Mouse (Mus musculus) lung, adult 2 months (tissue): ENCODE results near the gene Cdk15. TPM values are rescaled to one million over a fixed set of nuclear protein-coding genes. Genes with fewer than 3 reads are reported as not detected.

ENCODE experiments used
- DNase-seq: peaks from one replicate; pipeline ENCODE4 v3.0.0; 2022
- H3K4me1 ChIP-seq: fragments of 200-500 bp; 2 replicates; pipeline ENCODE4 v1.6.1; 2011; ENCODE audit warnings: low read length; ENCODE audit not compliant: control insufficient read depth, insufficient read depth
- H3K4me3 ChIP-seq: fragments of 200-500 bp; replicated peaks from 2 replicates; pipeline ENCODE3; 2011; ENCODE audit warnings: low read depth, mild to moderate bottlenecking, control low read depth, low read length; ENCODE audit errors: extremely low read depth
- CTCF ChIP-seq: fragments of 200-500 bp; IDR thresholded peaks from 2 replicates; pipeline ENCODE4 v1.5.1; 2011; ENCODE audit warnings: mild to moderate bottlenecking, low read length, control low read depth; ENCODE audit not compliant: insufficient read depth
- POLR2A ChIP-seq: fragments of 200-500 bp; IDR thresholded peaks from 2 replicates; pipeline ENCODE4 v1.6.1; 2011; ENCODE audit warnings: low read depth, mild to moderate bottlenecking, control low read depth, low read length, borderline replicate concordance; ENCODE audit errors: extremely low read depth
- WGBS: fragments of 180-500 bp; shearing (Covaris S2); methylation state at CpG from one replicate; pipeline ENCODE4 v1.1.7; 2018; 5-methylcytosine and 5-hydroxymethylcytosine counted together
- polyA plus RNA-seq: library from polyadenylated mRNA; depleted of rRNA; stranded (reverse); fragments of >200 nt; gene quantifications from 2 replicates; pipeline ENCODE4 v1.2.3, GENCODE M21; 2012

Gene Cdk15
- polyA plus RNA-seq, 1 experiment: not detected

DNA sequence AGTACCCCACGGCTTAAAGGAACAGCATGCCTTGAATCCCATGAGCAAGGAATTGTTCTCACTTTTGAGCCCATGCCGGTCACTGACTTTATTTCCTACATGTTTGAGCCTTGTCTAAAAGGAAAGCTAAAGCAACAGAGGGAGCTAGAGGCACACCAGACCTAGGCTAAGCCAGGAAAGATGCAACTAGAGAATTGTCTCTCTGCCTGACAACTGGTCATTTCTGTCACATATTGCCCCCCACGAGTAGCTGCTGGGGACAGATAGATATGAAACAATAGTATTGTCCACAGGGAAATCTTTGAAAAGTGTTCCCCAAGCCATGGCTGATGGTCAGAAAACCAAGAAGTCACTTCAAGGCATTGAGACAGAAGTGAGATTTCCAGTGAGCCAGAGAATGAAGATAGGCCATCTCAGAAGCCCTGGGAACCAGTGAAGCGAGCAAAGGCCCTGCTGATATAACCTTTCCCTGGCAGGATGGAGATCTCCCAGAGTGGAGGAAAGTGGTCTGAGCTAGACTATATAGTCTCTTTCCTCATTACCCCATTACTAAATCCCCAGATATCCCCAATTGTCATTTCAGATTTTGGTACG is 54.7 kb downstream of the Cdk15 start:
- TF ChIP-seq POLR2A: no peak
- no peak for TF ChIP-seq CTCF
- WGBS: 71% methylated on average over 5 of the region's 5 CpGs
- no peak for DNase-seq
- no peaks in the 10 kb centered on the region for H3K4me1 ChIP-seq
- H3K4me3 ChIP-seq: no peak overlapping the region

DNA sequence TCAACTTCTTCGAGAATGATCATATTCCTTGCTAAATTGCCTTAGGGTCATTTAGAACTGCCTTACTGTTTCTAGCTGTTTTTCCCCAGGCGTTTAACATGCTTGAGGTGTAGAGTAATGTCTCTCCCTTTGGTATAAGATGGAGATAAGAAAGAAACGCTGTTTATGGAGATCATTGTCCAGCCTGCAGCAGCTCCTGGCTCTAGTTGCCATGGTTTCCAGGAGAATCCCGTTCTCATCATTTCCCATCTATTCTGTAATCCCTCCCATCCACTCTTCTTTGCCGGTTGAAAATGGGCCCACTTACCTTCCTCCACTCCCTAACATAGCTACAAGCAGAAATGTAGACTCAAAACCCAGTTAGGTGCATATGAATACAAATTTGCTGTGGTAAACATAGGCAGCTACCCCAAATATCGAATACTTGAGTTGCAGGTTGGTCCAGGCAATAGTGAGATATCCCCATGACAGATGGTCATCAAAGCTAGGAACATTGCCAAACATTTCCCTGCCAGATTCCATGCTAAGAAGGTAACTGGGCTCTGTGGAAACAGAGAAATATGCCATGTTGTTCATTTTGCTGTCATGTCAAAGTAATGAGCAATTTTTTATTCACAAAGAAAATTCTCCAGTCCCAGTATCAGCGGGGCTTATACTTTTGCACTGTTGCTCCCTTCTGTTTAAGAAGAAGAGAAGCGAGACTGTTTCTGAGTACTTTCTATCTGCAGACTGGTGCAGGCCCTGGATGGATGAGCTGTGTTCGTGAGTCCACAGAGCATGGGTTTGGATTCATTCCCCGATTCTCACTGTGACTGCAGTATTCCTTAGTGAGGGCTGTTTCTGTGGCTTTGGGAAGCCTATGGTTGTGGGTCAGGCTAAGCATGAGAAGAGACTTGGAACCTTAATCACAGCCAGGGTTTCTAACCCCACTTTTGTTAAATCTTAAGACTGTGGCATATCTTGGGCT is 55.8 kb downstream of the Cdk15 start:
- Histone ChIP-seq H3K4me3 (no peak overlapping the region), H3K4me1 (no peaks in the 10 kb centered on the region)
- DNase-seq: no peak
- TF ChIP-seq POLR2A: no peak
- WGBS: 72% methylated on average over 10 of the region's 10 CpGs

GRCm38 (mm10) chr1:59313154-59313940 is 56.6 kb downstream of the Cdk15 start:
- TF ChIP-seq CTCF: no peak
- TF ChIP-seq POLR2A: no peak
- H3K4me3 ChIP-seq: no peak overlapping the region
- WGBS: 74% methylated on average over 8 of the region's 8 CpGs
- no peak for DNase-seq
- H3K4me1 ChIP-seq: no peaks in the 10 kb centered on the region

DNA sequence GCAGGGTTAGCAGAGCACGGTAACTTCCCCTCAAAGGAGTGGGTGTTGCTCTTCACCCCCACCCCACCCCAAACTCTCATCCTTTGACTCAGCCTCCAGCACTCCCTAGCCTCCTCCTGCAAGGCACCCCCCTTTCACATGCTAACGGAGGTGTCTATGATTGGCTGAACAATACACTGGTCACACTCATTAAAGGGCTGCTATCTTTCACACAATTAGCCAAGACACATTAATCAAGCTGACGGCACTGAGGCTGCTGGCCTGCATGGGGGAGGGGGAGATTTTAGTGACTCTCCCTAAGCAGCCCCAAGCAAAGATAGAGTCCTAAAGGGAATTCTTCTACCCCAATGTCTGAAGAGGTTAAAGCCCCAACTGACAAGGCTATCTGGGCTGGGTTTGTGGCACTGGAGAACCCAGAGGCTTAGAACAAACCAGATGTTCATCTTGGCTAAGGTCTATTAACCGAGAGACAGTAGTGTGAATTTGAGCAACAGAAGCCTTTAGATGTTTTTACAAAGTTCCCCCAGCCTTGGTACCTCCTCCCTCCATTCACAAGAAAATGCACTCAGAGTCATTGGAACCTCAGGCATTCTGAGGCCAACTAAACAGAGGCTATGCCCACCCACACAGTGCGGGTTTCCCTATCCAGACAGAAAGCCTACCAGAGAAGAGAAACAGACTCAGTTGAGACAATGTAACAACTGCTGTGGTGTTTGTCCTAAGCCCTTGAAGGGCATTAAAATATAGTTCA is 58.5 kb downstream of the Cdk15 start:
- no peaks in the 10 kb centered on the region for H3K4me1 ChIP-seq
- TF ChIP-seq CTCF (no peak), POLR2A (no peak)
- no peak for DNase-seq
- WGBS: 44% methylated on average over 5 of the region's 5 CpGs
- no peak overlapping the region for H3K4me3 ChIP-seq

DNA sequence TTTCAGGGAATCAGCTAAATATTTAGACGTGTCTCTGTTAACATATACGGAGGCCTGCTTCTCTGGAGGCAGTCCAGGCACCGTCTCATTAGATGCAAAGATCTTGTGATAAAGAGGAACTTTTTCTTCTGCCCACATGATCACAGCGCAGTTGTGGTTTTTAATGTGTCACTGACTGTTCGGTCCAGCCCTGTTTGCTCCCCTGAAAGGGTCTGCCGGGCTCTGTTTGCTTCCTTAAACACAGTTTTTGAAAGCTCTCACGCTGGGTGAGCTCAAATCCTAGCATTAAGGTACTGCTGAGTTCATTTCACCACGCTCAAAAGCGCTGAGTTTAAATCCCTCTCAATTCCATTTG is 59.3 kb downstream of the Cdk15 start:
- 30% methylated on average over 9 of the region's 9 CpGs for whole genome bisulfite sequencing
- TF ChIP-seq CTCF (no peak), POLR2A (no peak)
- Histone ChIP-seq H3K4me3 (no peak overlapping the region), H3K4me1 (no peaks in the 10 kb centered on the region; the same call in 1 of the 2 replicates)
- DNase-seq: no peak

GRCm38 (mm10) chr1:59316386-59317051 is 59.8 kb downstream of the Cdk15 start:
- TF ChIP-seq POLR2A (no peak), CTCF (peak; percentile 21; the same call in 1 of the 2 replicates)
- no peaks in the 10 kb centered on the region; the same call in 1 of the 2 replicates for H3K4me1 ChIP-seq
- peak; percentile 8 for DNase-seq
- H3K4me3 ChIP-seq: no peak overlapping the region
- WGBS: 19% methylated on average over 6 of the region's 6 CpGs

DNA sequence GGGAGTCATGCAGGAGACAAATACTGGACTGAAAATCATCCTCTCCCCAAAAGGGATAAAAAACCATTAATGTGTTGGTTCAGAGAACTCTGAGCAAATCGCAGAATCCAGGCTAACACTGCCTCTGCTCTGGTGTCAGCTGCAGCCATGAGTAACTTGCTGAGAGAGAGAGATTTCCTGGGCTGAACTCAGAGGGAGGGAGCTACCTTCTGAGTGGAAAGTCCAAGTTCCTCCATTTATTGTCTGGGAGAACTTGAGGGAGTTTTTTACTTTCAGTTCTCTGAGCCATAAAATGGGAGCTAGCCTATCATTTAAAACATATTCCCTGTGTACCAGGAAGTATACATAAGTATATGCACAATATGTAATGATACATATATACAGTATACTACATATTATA is 60.7 kb downstream of the Cdk15 start:
- DNase-seq: no peak
- 83% methylated on average over 1 of the region's 1 CpGs for WGBS
- Histone ChIP-seq H3K4me3 (no peak overlapping the region), H3K4me1 (no peaks in the 10 kb centered on the region; the same call in 1 of the 2 replicates)
- TF ChIP-seq POLR2A (no peak), CTCF (no peak)

DNA sequence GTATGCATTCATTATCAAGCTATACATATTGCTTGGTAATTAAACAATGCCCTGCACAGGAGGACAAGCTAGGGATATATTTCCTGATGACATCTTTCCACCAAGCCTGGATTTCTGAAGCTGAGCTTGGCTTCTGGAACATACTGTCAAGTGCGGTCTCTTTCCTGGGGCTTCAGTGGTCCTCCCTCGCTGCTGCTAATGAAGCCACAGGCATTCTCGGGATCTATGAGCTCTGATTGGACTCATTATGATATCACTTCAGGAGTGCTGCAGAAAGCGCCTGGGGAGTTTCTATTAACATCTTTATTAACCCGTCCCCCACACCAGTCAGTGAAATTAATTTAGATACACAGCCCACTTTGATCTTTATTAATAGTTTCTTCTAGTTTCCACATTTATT is 62.2 kb downstream of the Cdk15 start:
- no peaks in the 10 kb centered on the region; the same call in 1 of the 2 replicates for H3K4me1 ChIP-seq
- TF ChIP-seq POLR2A: no peak
- no peak for TF ChIP-seq CTCF
- H3K4me3 ChIP-seq: no peak overlapping the region
- 84% methylated on average over 5 of the region's 5 CpGs for WGBS
- DNase-seq: no peak
